Mouse (Mus musculus): ENCODE data around the gene Gm5678.

- TF ChIP-seq POLR2A (IDR thresholded peaks at IDR 0.05; ENCODE audit: borderline replicate concordance, extremely low read depth, low read depth, low read length) (no peak), CTCF (IDR thresholded peaks at IDR 0.05; ENCODE audit: insufficient read depth, low read length) (no peak)
Observed at GRCm38 (mm10) chr16:93591450-93592430, 36.2 kb upstream of the Gm5678 start.

Measured in lung, adult 2 months (tissue).